Mouse (Mus musculus): ENCODE results near the gene Ddx18.

Gene Ddx18

DNA sequence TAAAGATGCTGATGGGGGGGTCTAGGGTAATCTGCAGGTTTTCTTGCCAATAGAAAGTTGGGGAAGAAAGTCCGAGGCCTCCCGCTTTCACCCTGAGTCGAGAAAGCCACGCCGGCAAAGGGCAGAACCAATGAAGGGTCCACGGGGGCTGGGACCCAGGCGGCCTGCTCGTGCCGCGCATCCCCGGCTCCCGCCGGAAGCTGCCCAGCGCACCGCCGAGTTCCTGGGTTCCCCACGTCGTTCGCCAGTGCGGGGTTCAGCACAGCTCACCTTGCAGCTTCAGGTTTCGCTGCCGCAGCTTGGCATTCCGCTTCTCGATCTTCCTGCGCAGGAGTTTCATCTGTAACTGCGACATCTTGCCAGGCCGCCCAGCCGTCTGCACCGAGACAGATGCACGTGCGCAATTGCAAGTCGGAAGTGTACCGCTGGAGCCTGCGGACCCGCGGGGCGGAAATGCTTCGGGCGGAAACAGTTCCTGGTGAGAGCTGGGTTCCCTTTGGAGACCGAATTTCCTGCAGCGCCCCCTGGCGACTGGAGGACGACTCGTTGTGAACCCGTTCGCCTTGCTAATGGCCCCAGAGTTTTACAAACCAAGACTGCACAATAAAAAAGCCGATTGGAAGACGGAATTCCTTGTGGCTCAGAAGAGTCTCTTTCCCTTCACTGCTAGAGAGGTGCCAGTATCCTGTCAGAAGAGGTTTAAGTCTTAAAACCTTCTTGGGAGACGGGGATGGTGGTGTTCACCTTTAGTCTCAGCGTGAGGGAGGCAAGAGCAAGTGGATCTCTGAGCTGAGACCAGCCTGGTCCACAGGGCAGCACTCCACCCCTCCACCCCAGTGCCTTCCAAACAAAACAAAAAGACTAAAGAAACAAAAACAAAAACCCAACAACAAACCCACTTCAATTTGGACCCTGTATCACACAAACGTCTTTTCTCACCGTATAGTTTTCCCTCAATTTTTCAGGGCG is at the start of gene Ddx18:
Ddx18 (minus strand) TSS at position 469 of the 969 bp plus-strand sequence.
- peak; percentile 91 to 95 for DNase-seq (ENCODE audit: low spot score in 2 of 2)

DNA sequence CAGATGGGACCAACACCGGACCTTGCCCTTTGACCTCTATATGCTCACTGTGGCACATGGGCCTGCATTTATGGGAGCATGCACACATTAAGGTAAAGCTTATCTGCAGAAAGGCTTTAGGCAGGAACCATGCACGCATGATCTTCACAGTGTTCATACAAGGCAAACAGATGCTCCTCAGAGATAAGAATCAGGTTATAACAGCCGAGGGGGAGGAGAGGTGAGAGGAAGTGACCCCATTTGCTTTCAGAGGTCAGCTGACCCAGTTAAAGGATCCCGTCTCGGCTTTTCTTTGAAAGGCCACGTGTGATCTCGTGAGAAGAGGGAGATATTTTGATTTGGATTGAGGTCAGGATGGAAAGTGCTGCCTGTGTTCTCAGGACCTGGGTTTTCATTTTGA is 40.2 kb upstream of the Ddx18 start:
- no peak for DNase-seq (ENCODE audit: low spot score in 2 of 2)

- no peak for DNase-seq (ENCODE audit: low spot score in 2 of 2)
These were observed 37.3 kb upstream of the Ddx18 start for GRCm38 (mm10) chr1:121605118-121605517.

- DNase-seq (ENCODE audit: low spot score in 2 of 2): no peak
These were observed 34.1 kb upstream of the Ddx18 start for GRCm38 (mm10) chr1:121601893-121602292.

- no peak for DNase-seq (ENCODE audit: low spot score in 2 of 2)
These were observed 33.3 kb upstream of the Ddx18 start for GRCm38 (mm10) chr1:121601084-121601483.

GRCm38 (mm10) chr1:121598421-121598820 is 30.6 kb upstream of the Ddx18 start:
- DNase-seq (ENCODE audit: low spot score in 2 of 2): no peak

- DNase-seq (ENCODE audit: low spot score in 2 of 2): no peak
These were observed 29.3 kb upstream of the Ddx18 start for GRCm38 (mm10) chr1:121596951-121597625.

GRCm38 (mm10) chr1:121584838-121585237 is 17.0 kb upstream of the Ddx18 start:
- DNase-seq (ENCODE audit: low spot score in 2 of 2): no peak

GRCm38 (mm10) chr1:121581133-121581855 is 13.5 kb upstream of the Ddx18 start:
- no peak for DNase-seq (ENCODE audit: low spot score in 2 of 2)

DNA sequence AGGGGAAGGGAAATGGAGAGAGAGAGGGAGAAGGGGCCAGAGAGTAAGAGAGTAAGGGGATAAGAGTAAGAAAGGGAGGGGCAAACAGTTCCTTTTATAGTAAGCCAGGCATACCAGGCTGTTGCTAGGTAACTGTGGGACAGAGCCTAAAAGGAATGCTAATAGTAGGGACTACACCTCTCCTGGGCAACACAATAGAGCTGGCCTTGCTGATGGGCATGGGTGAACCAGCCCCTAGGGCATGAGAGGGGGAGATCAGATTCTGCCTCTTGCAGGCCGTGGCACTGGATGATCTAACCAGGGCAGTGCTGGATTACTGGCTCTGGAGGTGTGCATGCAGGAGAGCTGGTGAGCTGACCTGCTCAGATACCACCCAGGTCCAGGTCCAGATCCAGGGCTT is 9.7 kb upstream of the Ddx18 start:
- no peak for DNase-seq (ENCODE audit: low spot score in 2 of 2)

- no peak for DNase-seq (ENCODE audit: low spot score in 2 of 2)
These were observed 2.7 kb upstream of the Ddx18 start for GRCm38 (mm10) chr1:121570522-121570921.

GRCm38 (mm10) chr1:121557861-121558260 is 9.9 kb downstream of the Ddx18 start:
- no peak for DNase-seq (ENCODE audit: low spot score in 2 of 2)

GRCm38 (mm10) chr1:121551457-121551835 is 16.3 kb downstream of the Ddx18 start:
- DNase-seq (ENCODE audit: low spot score in 2 of 2): no peak

DNA sequence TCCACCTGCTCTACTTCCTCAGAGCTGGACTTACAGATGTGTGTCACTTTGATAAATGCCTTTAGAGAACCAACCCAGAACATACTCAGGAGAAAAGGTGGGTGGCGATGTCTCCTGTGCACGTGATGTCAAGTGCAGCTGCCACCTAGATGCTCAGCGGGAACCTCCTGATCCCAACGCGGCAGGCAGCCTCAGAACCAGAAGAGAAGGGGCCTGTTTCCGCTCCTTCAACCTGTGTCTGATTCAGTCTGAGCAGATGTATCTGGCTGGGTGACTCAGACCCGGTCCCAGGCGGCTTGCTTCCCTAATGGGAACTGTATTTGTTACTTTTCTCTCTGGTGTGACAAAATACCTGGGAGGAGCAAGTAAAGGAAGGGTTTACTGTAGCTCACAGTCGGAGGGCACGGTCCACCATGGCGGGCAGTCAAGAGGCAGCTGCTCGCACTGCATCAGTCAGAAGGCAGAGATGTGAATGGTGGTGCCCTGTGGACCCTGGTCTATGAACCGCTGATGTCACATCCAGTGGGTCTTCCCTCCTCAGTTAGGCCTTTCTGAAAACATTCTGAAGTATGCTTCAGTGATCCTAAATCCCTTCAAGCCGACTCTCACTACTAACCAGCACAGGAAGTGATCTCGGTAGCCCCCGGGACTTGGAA is 16.9 kb downstream of the Ddx18 start:
- DNase-seq (ENCODE audit: low spot score in 2 of 2): no peak

- no peak for DNase-seq (ENCODE audit: low spot score in 2 of 2)
These were observed 18.3 kb downstream of the Ddx18 start for GRCm38 (mm10) chr1:121549456-121549855.

DNA sequence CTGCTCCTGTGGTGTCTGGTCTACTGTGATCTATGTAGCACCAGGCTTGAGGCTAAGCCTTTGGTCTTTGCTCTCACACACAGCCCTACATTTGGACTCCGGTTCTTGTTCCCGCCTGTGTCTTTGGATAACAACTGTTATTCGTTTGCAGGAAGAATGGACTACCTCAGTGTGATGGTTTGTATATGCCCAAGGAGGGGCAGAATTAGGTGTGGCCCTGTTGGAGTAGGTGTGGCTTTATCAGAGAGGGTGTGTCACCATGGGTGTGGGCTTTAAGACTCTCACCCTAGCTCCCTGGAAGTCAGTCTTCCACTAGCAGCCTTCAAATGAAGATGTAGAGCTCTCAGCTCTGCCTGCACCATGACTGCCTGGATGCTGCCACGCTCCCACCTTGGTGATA is 19.1 kb downstream of the Ddx18 start:
- no peak for DNase-seq (ENCODE audit: low spot score in 2 of 2)

DNA sequence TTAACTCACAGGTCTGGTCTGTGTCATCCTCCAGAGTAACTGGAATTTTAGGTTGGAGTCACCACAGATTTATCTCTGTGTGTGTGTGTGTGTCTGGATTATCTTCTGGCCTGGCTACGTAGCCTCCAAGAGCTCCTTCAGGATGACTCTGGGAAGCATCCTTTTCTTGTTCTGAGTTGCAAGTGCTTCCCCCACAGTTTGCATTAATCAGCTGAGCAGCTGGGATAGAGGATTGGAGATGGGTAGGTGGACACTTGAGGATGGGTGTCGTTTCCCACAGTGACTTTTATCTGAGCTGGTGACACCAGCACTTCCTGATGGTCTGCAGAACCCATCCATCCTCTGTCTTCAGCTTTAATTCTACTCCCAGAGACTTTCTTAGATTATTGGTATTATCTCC is 20.9 kb downstream of the Ddx18 start:
- DNase-seq (ENCODE audit: low spot score in 2 of 2): no peak

GRCm38 (mm10) chr1:121540361-121540760 is 27.4 kb downstream of the Ddx18 start:
- DNase-seq (ENCODE audit: low spot score in 2 of 2): no peak

- DNase-seq (ENCODE audit: low spot score in 2 of 2): no peak
These were observed 36.4 kb downstream of the Ddx18 start for GRCm38 (mm10) chr1:121531439-121531838.

GRCm38 (mm10) chr1:121529286-121529685 is 38.5 kb downstream of the Ddx18 start:
- no peak for DNase-seq (ENCODE audit: low spot score in 2 of 2)

- no peak for DNase-seq (ENCODE audit: low spot score in 2 of 2)
These were observed 39.4 kb downstream of the Ddx18 start, which contains the start of gene Htr5b for GRCm38 (mm10) chr1:121528399-121528720. Htr5b (minus strand) TSS chr1:121528465.

Measured in natural killer cell, adult 2 months (primary cell).